Mouse (Mus musculus): ENCODE measurements around the gene Eif3g.

DNA sequence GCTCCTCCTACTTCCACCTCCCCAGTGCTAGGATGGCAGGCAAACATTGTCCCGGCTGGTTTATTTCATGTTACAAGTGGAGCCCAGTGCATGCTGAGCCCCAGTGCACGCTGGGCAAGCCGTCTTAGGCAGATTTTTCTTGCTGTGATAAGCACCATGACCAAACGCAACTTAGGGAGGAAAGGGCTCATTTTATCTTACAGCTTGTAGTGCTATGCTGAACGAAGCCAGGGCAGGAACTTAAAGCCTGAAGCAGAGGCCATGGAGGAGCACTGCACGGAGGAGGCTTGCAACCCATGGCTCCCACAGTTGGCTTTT is 3.7 kb upstream of the Eif3g start:
- TF ChIP-seq POLR2AphosphoS2 (IDR thresholded peaks at IDR 0.05; ENCODE audit: low read depth, low read length): no peak
- no peak for TF ChIP-seq NRF1 (IDR thresholded peaks at IDR 0.05; ENCODE audit: low read depth, low read length)
- TF ChIP-seq NELFE (IDR thresholded peaks at IDR 0.05; ENCODE audit: low read depth, low read length): no peak
- no peak for TF ChIP-seq POLR2A (IDR thresholded peaks at IDR 0.05; ENCODE audit: low read depth, low read length)
- no peak for TF ChIP-seq USF2 (conservative IDR thresholded peaks at IDR 0.05; ENCODE audit: low read depth, low read length)
- no peak for TF ChIP-seq ZMIZ1 (IDR thresholded peaks at IDR 0.05; ENCODE audit: low read depth, low read length)
- TF ChIP-seq CTCF (conservative IDR thresholded peaks at IDR 0.05 in 1 of 2, IDR thresholded peaks at IDR 0.05 in 1 of 2; ENCODE audit: low read depth in 2 of 2, low read length in 2 of 2): no peak
- no peak for TF ChIP-seq BHLHE40 (IDR thresholded peaks at IDR 0.05; ENCODE audit: low read depth, low read length)
- no peak for TF ChIP-seq MAX (IDR thresholded peaks at IDR 0.05; ENCODE audit: low read length)
- TF ChIP-seq ZKSCAN1 (IDR thresholded peaks at IDR 0.05; ENCODE audit: borderline replicate concordance, low read depth, low read length): no peak
- no peak for TF ChIP-seq HCFC1 (IDR thresholded peaks at IDR 0.05; ENCODE audit: low read depth, low read length)
- TF ChIP-seq EP300 (IDR thresholded peaks at IDR 0.05; ENCODE audit: low read length): no peak
